Mouse (Mus musculus) stomach, postnatal 0 days (tissue): Measurements from ENCODE around the gene Sh2d7. TPM values are rescaled to one million over a fixed set of nuclear protein-coding genes. Genes with fewer than 3 reads are reported as not detected.
"Not testable (repeated sequence)": the region's sequence is repeated elsewhere in the genome, so short reads cannot be mapped to it uniquely, and the experiment has no call there.

Experiments used
- ATAC-seq: fragments of 200-750 bp; cut with Nextera tagmentation; 2 replicates; pipeline ENCODE4 v1.8.0; 2017; ENCODE audit not compliant: low FRiP score, low TSS enrichment
- DNase-seq: peaks from one replicate; pipeline ENCODE4 v3.0.0-alpha.2; 2016; ENCODE audit warnings: low spot score
- H3K27ac ChIP-seq: fragments of 300-500 bp; sonication (generic); replicated peaks from 2 replicates; pipeline ENCODE4 v1.5.1; 2014; ENCODE audit warnings: mild to moderate bottlenecking, control low read depth
- H3K27me3 ChIP-seq: fragments of 300-500 bp; sonication (generic); 2 replicates; pipeline ENCODE4 v1.6.1; 2014; ENCODE audit warnings: low read length; ENCODE audit not compliant: control insufficient read depth, insufficient read depth
- H3K36me3 ChIP-seq: fragments of 300-500 bp; sonication (generic); 2 replicates; pipeline ENCODE4 v1.6.1; 2014; ENCODE audit warnings: low read length, mixed read lengths; ENCODE audit not compliant: control insufficient read depth, insufficient read depth
- H3K4me1 ChIP-seq: fragments of 300-500 bp; sonication (generic); replicated peaks from 2 replicates; pipeline ENCODE4 v1.6.1; 2014; ENCODE audit warnings: antibody characterized with exemption; ENCODE audit not compliant: control insufficient read depth, insufficient read depth
- H3K4me2 ChIP-seq: fragments of 300-500 bp; sonication (generic); replicated peaks from 2 replicates; pipeline ENCODE4 v1.6.1; 2014; ENCODE audit warnings: low read depth, mild to moderate bottlenecking, control low read depth, moderate library complexity
- H3K4me3 ChIP-seq: fragments of 300-500 bp; sonication (generic); 2 replicates; pipeline ENCODE4 v1.5.1; 2014; ENCODE audit warnings: low read depth, low read length, control low read depth
- H3K9ac ChIP-seq: fragments of 300-500 bp; sonication (generic); 2 replicates; pipeline ENCODE4 v1.6.1; 2014; ENCODE audit warnings: mild to moderate bottlenecking, low read length, control low read depth, mixed read lengths
- H3K9me3 ChIP-seq: fragments of 300-500 bp; sonication (generic); 2 replicates; pipeline ENCODE4 v1.6.1; 2016; ENCODE audit warnings: low read length; ENCODE audit not compliant: control insufficient read depth
- CTCF ChIP-seq: IDR thresholded peaks from 2 replicates; pipeline ENCODE4 v1.5.1; 2016; ENCODE audit warnings: antibody characterized with exemption, low read depth, mild to moderate bottlenecking, moderate library complexity
- EP300 ChIP-seq: optimal IDR thresholded peaks from 2 replicates; pipeline ENCODE3; 2016; ENCODE audit warnings: antibody characterized with exemption
- WGBS: fragments of 180-500 bp; shearing (Covaris S2); extraction: QIAGEN DNeasy Blood & Tissue Kit; methylation state at CpG from one replicate; pipeline ENCODE4 v1.1.7; 2014; 5-methylcytosine and 5-hydroxymethylcytosine counted together
- polyA plus RNA-seq: library from polyadenylated mRNA; unstranded; fragments of >200 nt; fragmentation: Nextera tagmentation; extraction: Ambion mirVana; gene quantifications from 2 replicates; pipeline ENCODE4 v1.2.1, GENCODE M21; 2015

Sh2d7 gene
- polyA plus RNA-seq, 1 experiment from 2014 or later: 0.04 TPM

DNA sequence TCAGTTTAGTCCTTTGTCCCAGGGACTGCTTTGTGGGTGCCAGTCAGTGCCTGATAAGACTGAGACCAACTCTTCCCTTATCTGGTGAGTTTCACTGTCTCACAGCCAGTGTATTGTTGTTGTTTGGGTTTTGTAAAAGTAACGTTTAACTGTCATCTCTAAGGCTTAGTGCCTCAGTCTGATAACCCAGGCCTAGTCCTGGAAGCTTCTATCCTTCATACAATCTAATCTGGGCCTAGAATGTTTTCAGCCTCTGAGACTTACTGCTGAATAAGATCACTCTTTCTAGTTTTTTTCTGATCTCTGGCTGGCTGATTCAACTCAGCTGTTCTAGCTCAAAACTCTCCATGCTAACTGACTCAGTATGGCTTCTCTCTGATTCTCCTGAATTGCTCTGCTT lies 44.9 kb downstream of the Sh2d7 start:
- WGBS: 50% methylated on average over 1 of the region's 1 CpGs

DNA sequence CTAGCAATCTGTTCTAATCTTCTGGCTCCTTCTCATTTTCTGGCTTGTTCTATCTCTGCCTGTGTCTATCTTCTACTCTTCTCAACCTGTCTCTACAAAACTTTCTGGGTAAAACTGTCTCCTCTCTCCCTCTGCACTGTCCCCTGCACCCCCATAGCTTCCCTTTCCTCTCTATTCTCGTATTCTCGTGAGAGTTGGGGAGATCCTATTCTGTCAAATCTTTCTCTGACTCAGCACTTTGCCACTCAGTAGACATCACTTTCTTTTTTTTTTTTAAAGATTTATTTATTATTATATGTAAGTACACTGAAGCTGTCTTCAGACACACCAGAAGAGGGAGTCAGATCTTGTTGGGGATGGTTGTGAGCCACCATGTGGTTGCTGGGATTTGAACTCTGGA lies 45.3 kb downstream of the Sh2d7 start:
- not testable (repeated sequence) for H3K4me1 ChIP-seq, H3K36me3 ChIP-seq, H3K4me3 ChIP-seq, H3K27me3 ChIP-seq, ATAC-seq, H3K9me3 ChIP-seq, H3K27ac ChIP-seq, DNase-seq, H3K4me2 ChIP-seq, H3K9ac ChIP-seq
- WGBS: 68% methylated on average over 2 of the region's 2 CpGs

More for the DNA sequence above, 44.9 kb downstream of the Sh2d7 start:
- no peak overlapping the region for H3K4me3 ChIP-seq
- TF ChIP-seq EP300 (no peak), CTCF (no peak)
- H3K27ac ChIP-seq: no peak overlapping the region
- no peaks in the 10 kb centered on the region for H3K4me1 ChIP-seq
- DNase-seq (no peak), ATAC-seq (no peak)
- no peaks in the 10 kb centered on the region for H3K27me3 ChIP-seq
- no peak overlapping the region for H3K9ac ChIP-seq
- no peak overlapping the region for H3K4me2 ChIP-seq
- H3K9me3 ChIP-seq: no peaks in the 10 kb centered on the region
- no peaks in the 10 kb centered on the region for H3K36me3 ChIP-seq

- Histone ChIP-seq H3K4me3 (peak overlapping the region; percentile 89), H3K4me2 (peak overlapping the region; percentile 97), H3K27ac (no peak overlapping the region), H3K36me3 (no peaks in the 10 kb centered on the region), H3K9ac (peak overlapping the region; percentile 38; the same call in 1 of the 2 replicates), H3K4me1 (no peaks in the 10 kb centered on the region), H3K9me3 (no peaks in the 10 kb centered on the region), H3K27me3 (no peaks in the 10 kb centered on the region)
- TF ChIP-seq EP300 (no peak), CTCF (no peak)
- DNase-seq (no peak), ATAC-seq (no peak)
- WGBS: 33% methylated on average over 5 of the region's 5 CpGs
These were observed 47.0 kb downstream of the Sh2d7 start for GRCm38 (mm10) chr9:54585839-54586198.

GRCm38 (mm10) chr9:54586199-54587061 lies 47.6 kb downstream of the Sh2d7 start, which contains the start of gene Idh3a:
Idh3a (plus strand) TSS chr9:54586334.
- DNase-seq (peak; percentile 98), ATAC-seq (peak; percentile 99)
- H3K4me1 ChIP-seq: no peaks in the 10 kb centered on the region
- H3K27me3 ChIP-seq: no peaks in the 10 kb centered on the region
- no peaks in the 10 kb centered on the region for H3K9me3 ChIP-seq
- TF ChIP-seq EP300 (no peak), CTCF (no peak)
- under 1% methylated on average over 71 of the region's 73 CpGs for WGBS
- H3K9ac ChIP-seq: peak within 1 kb of the TSS; percentile 81
- H3K4me3 ChIP-seq: peak within 1 kb of the TSS; percentile 89
- peak within 1 kb of the TSS; percentile 61; the same call in 1 of the 2 replicates for H3K27ac ChIP-seq
- no peaks in the 10 kb centered on the region for H3K36me3 ChIP-seq
- H3K4me2 ChIP-seq: peak within 1 kb of the TSS; percentile 97

GRCm38 (mm10) chr9:54587863-54588262 lies 49.1 kb downstream of the Sh2d7 start:
- Histone ChIP-seq H3K4me2 (no peak overlapping the region), H3K9me3 (no peaks in the 10 kb centered on the region), H3K9ac (no peak overlapping the region), H3K36me3 (no peaks in the 10 kb centered on the region; the same call in 1 of the 2 replicates), H3K4me1 (no peaks in the 10 kb centered on the region), H3K27me3 (no peaks in the 10 kb centered on the region), H3K4me3 (no peak overlapping the region), H3K27ac (no peak overlapping the region)
- 60% methylated on average over 4 of the region's 4 CpGs for WGBS
- ATAC-seq: no peak
- no peak for DNase-seq
- TF ChIP-seq EP300: no peak
- no peak for TF ChIP-seq CTCF

DNA sequence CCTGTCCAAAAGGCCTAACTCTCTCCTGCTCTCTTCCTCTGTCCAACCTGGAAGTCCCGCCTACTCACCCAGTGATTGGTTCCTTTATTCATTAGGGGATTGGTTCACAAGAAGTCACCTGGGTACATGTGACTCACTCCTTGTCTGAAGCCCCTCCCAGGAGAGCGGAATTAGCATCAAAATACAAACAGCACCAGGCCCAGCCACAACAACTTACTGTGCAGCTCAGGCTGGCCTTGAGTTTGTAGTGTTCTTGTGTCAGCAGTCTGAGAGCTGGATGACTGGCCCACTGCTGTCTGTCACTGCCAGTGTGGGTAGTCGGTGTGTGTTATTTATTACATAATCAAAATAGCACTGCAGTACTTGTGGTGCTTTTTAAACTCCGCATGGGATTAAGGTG lies 54.9 kb downstream of the Sh2d7 start:
- H3K9ac ChIP-seq, H3K9me3 ChIP-seq, ATAC-seq, H3K4me3 ChIP-seq, H3K4me2 ChIP-seq, H3K27me3 ChIP-seq, H3K4me1 ChIP-seq, H3K27ac ChIP-seq, DNase-seq: not testable (repeated sequence)
- WGBS: 80% methylated on average over 4 of the region's 4 CpGs
- peaks cover 11% of the 10 kb centered on the region; the same call in 1 of the 2 replicates for H3K36me3 ChIP-seq

Other genes with a start within 250 kb of the Sh2d7 start
- gene Dmxl2, start 37.4 kb upstream of the Sh2d7 start, polyA plus RNA-seq: 1.8 and 2.2 TPM in 2 replicates
- 6.1 and 7.5 TPM in 2 replicates for gene Cib2, start 21.2 kb downstream of the Sh2d7 start, polyA plus RNA-seq
- 105 TPM in 2 replicates for gene Idh3a, start 47.4 kb downstream of the Sh2d7 start, polyA plus RNA-seq
- gene Acsbg1, start 122.9 kb downstream of the Sh2d7 start, polyA plus RNA-seq: 57.7 and 68.3 TPM in 2 replicates
- gene Dnaja4, start 159.9 kb downstream of the Sh2d7 start, polyA plus RNA-seq: 5.5 and 6.2 TPM in 2 replicates
- gene Wdr61, start 195.5 kb downstream of the Sh2d7 start, polyA plus RNA-seq: 129 and 132 TPM in 2 replicates
- 2.8 and 4.1 TPM in 2 replicates for gene Crabp1, start 225.8 kb downstream of the Sh2d7 start, polyA plus RNA-seq